Mouse (Mus musculus): ENCODE results near the gene Tfpi. TPM values are rescaled to one million over a fixed set of nuclear protein-coding genes. Genes with fewer than 3 reads are reported as not detected.
A peak's percentile ranks its signal among the peaks of the same experiment; 100 is the strongest.

Tfpi gene
- total RNA-seq, 2 experiments from 2014 or later: 37.4 to 47.0 TPM

- peak; percentile 47 for DNase-seq
Measured at GRCm38 (mm10) chr2:84474651-84475050, 1.9 kb downstream of the Tfpi start.

- no peak for DNase-seq
Measured at GRCm38 (mm10) chr2:84473941-84474530, 2.5 kb downstream of the Tfpi start.

GRCm38 (mm10) chr2:84467391-84467790 is 9.2 kb downstream of the Tfpi start:
- DNase-seq: no peak

- no peak for DNase-seq
Measured at GRCm38 (mm10) chr2:84464956-84465355, 11.6 kb downstream of the Tfpi start.

- no peak for DNase-seq
Measured at GRCm38 (mm10) chr2:84462411-84462810, 14.2 kb downstream of the Tfpi start.

- DNase-seq: peak; percentile 35
Measured at GRCm38 (mm10) chr2:84459651-84460177, 16.9 kb downstream of the Tfpi start.

- DNase-seq: no peak
Measured at GRCm38 (mm10) chr2:84457221-84457620, 19.4 kb downstream of the Tfpi start.

- DNase-seq: peak; percentile 57
Measured at GRCm38 (mm10) chr2:84455236-84455799, 21.3 kb downstream of the Tfpi start.

GRCm38 (mm10) chr2:84454551-84455235 is 21.9 kb downstream of the Tfpi start:
- no peak for DNase-seq

- DNase-seq: no peak
Measured at GRCm38 (mm10) chr2:84454051-84454450, 22.5 kb downstream of the Tfpi start.

GRCm38 (mm10) chr2:84445499-84445898 is 31.1 kb downstream of the Tfpi start:
- DNase-seq: no peak

- DNase-seq: no peak
Measured at GRCm38 (mm10) chr2:84441940-84442339, 34.6 kb downstream of the Tfpi start.

- peak; percentile 16 for DNase-seq
Measured at GRCm38 (mm10) chr2:84429724-84430123, 46.9 kb downstream of the Tfpi start.

GRCm38 (mm10) chr2:84428836-84429235 is 47.7 kb downstream of the Tfpi start:
- no peak for DNase-seq

- DNase-seq: no peak
Measured at GRCm38 (mm10) chr2:84426531-84426930, 50.0 kb downstream of the Tfpi start.

- DNase-seq: peak; percentile 69
Measured at GRCm38 (mm10) chr2:84425138-84425537, 51.4 kb downstream of the Tfpi start, which contains the start of gene Calcrl. Gene Calcrl, minus strand, starts transcription at chr2:84425411.

GRCm38 (mm10) chr2:84416501-84416900 is 60.1 kb downstream of the Tfpi start:
- DNase-seq: peak; percentile 34

GRCm38 (mm10) chr2:84409796-84410592 is 66.6 kb downstream of the Tfpi start:
- DNase-seq: no peak

GRCm38 (mm10) chr2:84404834-84405233 is 71.7 kb downstream of the Tfpi start:
- DNase-seq: no peak

GRCm38 (mm10) chr2:84402713-84403112 is 73.9 kb downstream of the Tfpi start:
- DNase-seq: no peak

- DNase-seq: no peak
Measured at GRCm38 (mm10) chr2:84396557-84396956, 80.0 kb downstream of the Tfpi start.

- DNase-seq: no peak
Measured at GRCm38 (mm10) chr2:84393236-84393635, 83.3 kb downstream of the Tfpi start.

- no peak for DNase-seq
Measured at GRCm38 (mm10) chr2:84389075-84389474, 87.5 kb downstream of the Tfpi start.

Data from adrenal gland, postnatal 10 days (tissue).